In the genomic region with DNA sequence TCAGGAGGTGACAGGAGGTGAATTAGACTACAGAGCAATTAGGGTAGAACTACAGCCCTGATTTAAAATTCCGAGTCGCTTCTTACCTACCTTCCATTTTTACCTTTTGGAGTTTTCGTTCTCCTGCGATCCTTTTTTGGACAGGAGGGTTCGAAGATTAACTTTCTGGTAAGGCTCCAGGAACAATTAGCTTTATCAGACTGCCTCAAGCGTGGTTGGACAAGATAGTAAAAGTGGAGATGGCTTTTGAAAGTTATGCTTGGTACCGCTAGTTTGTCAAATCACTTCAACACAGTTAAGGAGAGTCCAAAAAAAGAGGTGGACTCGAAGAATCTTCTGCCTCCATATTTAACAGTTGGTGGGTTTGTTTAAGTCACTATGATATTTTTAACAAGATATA, we compare ENCODE assay signal across 24 mouse cellular contexts. TPM values are rescaled to one million over a fixed set of nuclear protein-coding genes. Genes with fewer than 3 reads are reported as not detected.
DNase-seq lines count a peak whose midpoint lies in the region; ATAC-seq lines count a peak whose summit lies in the region.
"Had no signal": no experiment of that assay in that cellular context is flagged by ENCODE, and none has a peak within 500 bp of the region (broad histone marks: within the 10 kb centered on the region; RNA-seq: fewer than 3 reads in every experiment).

No protein-coding gene starts in this region.

- ATAC-seq in hindbrain, embryonic 11.5 days (ENCODE audit: low FRiP score), result no peak
- no peak for ATAC-seq in neural tube, embryonic 11.5 days (ENCODE audit: insufficient read depth, low FRiP score, low TSS enrichment)
- ATAC-seq in neural tube, embryonic 13.5 days (ENCODE audit: low read depth), result no peak
- ATAC-seq in frontal cortex, adult (ENCODE audit: low TSS enrichment), result no peak
- ATAC-seq: activated CD4-positive, CD25-positive, alpha-beta regulatory T cell, adult 4 months; forebrain, embryonic 16.5 days had no signal

- peaks cover 97% of the 10 kb centered on the region for H3K27me3 ChIP-seq in hindbrain, embryonic 11.5 days (ENCODE audit: control insufficient read depth, insufficient read depth, low read length)
- H3K27me3 ChIP-seq in hindbrain, embryonic 10.5 days (ENCODE audit: insufficient read depth, poor library complexity, severe bottlenecking), result peaks cover 100% of the 10 kb centered on the region
- no peaks in the 10 kb centered on the region for H3K27me3 ChIP-seq in neural tube, embryonic 11.5 days (ENCODE audit: control insufficient read depth, insufficient read depth, low read length)
- H3K27me3 ChIP-seq in neural tube, embryonic 13.5 days, result no peaks in the 10 kb centered on the region; the same call in 1 of the 2 replicates

- no peaks in the 10 kb centered on the region for H3K36me3 ChIP-seq in hindbrain, embryonic 11.5 days (ENCODE audit: control insufficient read depth, insufficient read depth, low read length)
- no peaks in the 10 kb centered on the region for H3K36me3 ChIP-seq in hindbrain, embryonic 10.5 days
- H3K36me3 ChIP-seq in neural tube, embryonic 11.5 days (ENCODE audit: control insufficient read depth, insufficient read depth, low read length), result no peaks in the 10 kb centered on the region
- no peaks in the 10 kb centered on the region for H3K36me3 ChIP-seq in neural tube, embryonic 13.5 days
- H3K36me3 ChIP-seq: liver, embryonic 13.5 days; lung, embryonic 15.5 days; midbrain, embryonic 10.5 days had no signal

- DNase-seq in hindbrain, embryonic 11.5 days (ENCODE audit: low spot score), result no peak
- DNase-seq in hindbrain, embryonic 10.5 days (ENCODE audit: low spot score), result no peak
- DNase-seq in neural tube, embryonic 11.5 days (ENCODE audit: low spot score), result peak; percentile 11
- no peak for DNase-seq in neural tube, embryonic 10.5 days (ENCODE audit: extremely low spot score, low spot score)
- no peak for DNase-seq in cerebellum, postnatal 14 days
- DNase-seq in retina, postnatal 1 day, result no peak
- DNase-seq: adrenal gland, postnatal 25 days; cerebellum, adult 11-12 months; cerebellum, postnatal 25 days; embryo, embryonic 11 days; gastrocnemius, postnatal 36 days; liver, embryonic 13.5 days; thymus, postnatal 36 days had no signal

- H3K4me1 ChIP-seq in hindbrain, embryonic 11.5 days (replicated peaks; ENCODE audit: control insufficient read depth, insufficient read depth, low read length), result no peaks in the 10 kb centered on the region
- H3K4me1 ChIP-seq in hindbrain, embryonic 10.5 days (replicated peaks), result no peaks in the 10 kb centered on the region
- peaks cover 60% of the 10 kb centered on the region for H3K4me1 ChIP-seq in neural tube, embryonic 11.5 days (ENCODE audit: control insufficient read depth, insufficient read depth, low read length)
- H3K4me1 ChIP-seq in neural tube, embryonic 13.5 days (replicated peaks), result peaks cover 100% of the 10 kb centered on the region
- H3K4me1 ChIP-seq: liver, embryonic 13.5 days; lung, embryonic 15.5 days; midbrain, embryonic 10.5 days had no signal

- WGBS in hindbrain, embryonic 11.5 days, result 8% methylated on average over 8 of the region's 8 CpGs
- WGBS in hindbrain, embryonic 10.5 days, result 8% methylated on average over 8 of the region's 8 CpGs
- 9% methylated on average over 8 of the region's 8 CpGs for WGBS in neural tube, embryonic 11.5 days
- 10% methylated on average over 8 of the region's 8 CpGs for WGBS in neural tube, embryonic 13.5 days

- H3K4me2 ChIP-seq in hindbrain, embryonic 11.5 days (replicated peaks; ENCODE audit: low read depth, low read length), result 0 out of 2 replicates have a peak overlapping the region, but pooled peaks have one; percentile 8
- H3K4me2 ChIP-seq in neural tube, embryonic 11.5 days (ENCODE audit: low read depth), result peak overlapping the region; percentile 99
- peak overlapping the region; percentile 91 for H3K4me2 ChIP-seq in neural tube, embryonic 13.5 days
- H3K4me2 ChIP-seq: liver, embryonic 13.5 days; lung, embryonic 15.5 days had no signal

- H3K9ac ChIP-seq in hindbrain, embryonic 11.5 days (ENCODE audit: low read depth, low read length), result no peak overlapping the region
- H3K9ac ChIP-seq in neural tube, embryonic 11.5 days (ENCODE audit: low read length), result peak overlapping the region; percentile 19
- H3K9ac ChIP-seq in neural tube, embryonic 13.5 days, result peak overlapping the region; percentile 58; the same call in 1 of the 2 replicates
- H3K9ac ChIP-seq: liver, embryonic 13.5 days; lung, embryonic 15.5 days had no signal

- no peaks in the 10 kb centered on the region for H3K9me3 ChIP-seq in hindbrain, embryonic 11.5 days (ENCODE audit: control insufficient read depth, low read length)
- H3K9me3 ChIP-seq in hindbrain, embryonic 10.5 days, result no peaks in the 10 kb centered on the region
- H3K9me3 ChIP-seq in neural tube, embryonic 11.5 days (ENCODE audit: control insufficient read depth, low read length), result no peaks in the 10 kb centered on the region
- H3K9me3 ChIP-seq in neural tube, embryonic 13.5 days, result no peaks in the 10 kb centered on the region
- H3K9me3 ChIP-seq: liver, embryonic 13.5 days; lung, embryonic 15.5 days; midbrain, embryonic 10.5 days had no signal

- H3K4me3 ChIP-seq in hindbrain, embryonic 11.5 days (ENCODE audit: low read depth, low read length), result no peak overlapping the region
- H3K4me3 ChIP-seq in hindbrain, embryonic 10.5 days, result no peak overlapping the region
- peak overlapping the region; percentile 61 for H3K4me3 ChIP-seq in neural tube, embryonic 11.5 days (ENCODE audit: low read depth, low read length)
- H3K4me3 ChIP-seq in neural tube, embryonic 13.5 days, result peak overlapping the region; percentile 19
- H3K4me3 ChIP-seq: layer of hippocampus, adult 2 months; liver, embryonic 13.5 days; lung, embryonic 15.5 days; midbrain, embryonic 10.5 days had no signal

- no peak overlapping the region for H3K27ac ChIP-seq in hindbrain, embryonic 11.5 days (ENCODE audit: low read depth, low read length)
- H3K27ac ChIP-seq in hindbrain, embryonic 10.5 days, result no peak overlapping the region
- H3K27ac ChIP-seq in neural tube, embryonic 11.5 days (ENCODE audit: low read depth, low read length), result peak overlapping the region; percentile 39; the same call in 1 of the 2 replicates
- H3K27ac ChIP-seq in neural tube, embryonic 13.5 days (replicated peaks), result peak overlapping the region; percentile 49
- H3K27ac ChIP-seq: kidney, postnatal 0 days; layer of hippocampus, adult 2 months; liver, embryonic 13.5 days; lung, embryonic 15.5 days; macrophage; midbrain, embryonic 10.5 days had no signal

RNA-seq across cellular contexts. Expression of a gene that starts 2.8 kb away (rescaled TPM):
- 37.3 and 37.8 TPM in 2 replicates for polyA plus RNA-seq in hindbrain, embryonic 11.5 days (2014; fragmentation: Nextera tagmentation; extraction: Ambion mirVana)
- polyA plus RNA-seq in hindbrain, embryonic 10.5 days (2016; fragmentation: Nextera tagmentation; extraction: Ambion mirVana), result 1.5 and 29.6 TPM in 2 replicates
- polyA plus RNA-seq in neural tube, embryonic 11.5 days (2014; fragmentation: Nextera tagmentation; extraction: Ambion mirVana), result 62.6 and 67.3 TPM in 2 replicates
- 40.2 and 49.9 TPM in 2 replicates for polyA plus RNA-seq in neural tube, embryonic 13.5 days (2015; fragmentation: Nextera tagmentation; extraction: Ambion mirVana)
- polyA plus RNA-seq: activated CD4-positive, CD25-positive, alpha-beta regulatory T cell, adult 4 months; forebrain, embryonic 16.5 days; macrophage; midbrain, embryonic 10.5 days had no signal

RNA-seq across cellular contexts. Expression of a gene that starts 23.5 kb away (rescaled TPM):
- 0.45 and 5.4 TPM in 2 replicates for polyA plus RNA-seq in hindbrain, embryonic 11.5 days (2014; fragmentation: Nextera tagmentation; extraction: Ambion mirVana)
- polyA plus RNA-seq in hindbrain, embryonic 10.5 days (2016; fragmentation: Nextera tagmentation; extraction: Ambion mirVana), result not detected in 2 replicates
- polyA plus RNA-seq in neural tube, embryonic 11.5 days (2014; fragmentation: Nextera tagmentation; extraction: Ambion mirVana), result 95.9 and 96.4 TPM in 2 replicates
- polyA plus RNA-seq in neural tube, embryonic 13.5 days (2015; fragmentation: Nextera tagmentation; extraction: Ambion mirVana), result 46.8 and 51.1 TPM in 2 replicates
- polyA plus RNA-seq: activated CD4-positive, CD25-positive, alpha-beta regulatory T cell, adult 4 months; forebrain, embryonic 16.5 days; macrophage; midbrain, embryonic 10.5 days had no signal

RNA-seq across cellular contexts. Expression of a gene that starts 31.1 kb away (rescaled TPM):
- not detected in 2 replicates for polyA plus RNA-seq in hindbrain, embryonic 11.5 days (2014; fragmentation: Nextera tagmentation; extraction: Ambion mirVana)
- not detected in 2 replicates for polyA plus RNA-seq in hindbrain, embryonic 10.5 days (2016; fragmentation: Nextera tagmentation; extraction: Ambion mirVana)
- 63.7 and 67.1 TPM in 2 replicates for polyA plus RNA-seq in neural tube, embryonic 11.5 days (2014; fragmentation: Nextera tagmentation; extraction: Ambion mirVana)
- polyA plus RNA-seq in neural tube, embryonic 13.5 days (2015; fragmentation: Nextera tagmentation; extraction: Ambion mirVana), result 75.8 and 85.5 TPM in 2 replicates
- polyA plus RNA-seq: embryonic facial prominence, embryonic 14.5 days; forebrain, embryonic 16.5 days; heart, embryonic 16.5 days; lung, embryonic 15.5 days; macrophage; midbrain, embryonic 10.5 days had no signal

RNA-seq across cellular contexts. Expression of a gene that starts 45.3 kb away (rescaled TPM):
- polyA plus RNA-seq in hindbrain, embryonic 11.5 days (2014; fragmentation: Nextera tagmentation; extraction: Ambion mirVana), result not detected in 2 replicates
- polyA plus RNA-seq in hindbrain, embryonic 10.5 days (2016; fragmentation: Nextera tagmentation; extraction: Ambion mirVana), result not detected in 2 replicates
- polyA plus RNA-seq in neural tube, embryonic 11.5 days (2014; fragmentation: Nextera tagmentation; extraction: Ambion mirVana), result 36.1 and 40.0 TPM in 2 replicates
- polyA plus RNA-seq in neural tube, embryonic 13.5 days (2015; fragmentation: Nextera tagmentation; extraction: Ambion mirVana), result 40.9 and 43.4 TPM in 2 replicates
- polyA plus RNA-seq: activated CD4-positive, CD25-positive, alpha-beta regulatory T cell, adult 4 months; embryonic facial prominence, embryonic 14.5 days; forebrain, embryonic 16.5 days; heart, embryonic 16.5 days; liver, embryonic 13.5 days; lung, embryonic 15.5 days; macrophage; midbrain, embryonic 10.5 days had no signal

RNA-seq across cellular contexts. Expression of a gene that starts 54.3 kb away (rescaled TPM):
- 21.0 and 21.6 TPM in 2 replicates for polyA plus RNA-seq in hindbrain, embryonic 11.5 days (2014; fragmentation: Nextera tagmentation; extraction: Ambion mirVana)
- polyA plus RNA-seq in hindbrain, embryonic 10.5 days (2016; fragmentation: Nextera tagmentation; extraction: Ambion mirVana), result 0.37 and 10.8 TPM in 2 replicates
- polyA plus RNA-seq in neural tube, embryonic 11.5 days (2014; fragmentation: Nextera tagmentation; extraction: Ambion mirVana), result 36.3 and 37.3 TPM in 2 replicates
- polyA plus RNA-seq in neural tube, embryonic 13.5 days (2015; fragmentation: Nextera tagmentation; extraction: Ambion mirVana), result 18.8 and 32.2 TPM in 2 replicates
- polyA plus RNA-seq: activated CD4-positive, CD25-positive, alpha-beta regulatory T cell, adult 4 months; forebrain, embryonic 16.5 days; macrophage had no signal

Comparison
In these comparisons a context has a peak if more than half of its experiments do, and no peak if none do; other contexts are left out.
1. H3K27ac ChIP-seq: peak in neural tube, embryonic 11.5 days (single experiment) and neural tube, embryonic 13.5 days (single experiment); none in hindbrain, embryonic 11.5 days (single experiment) and hindbrain, embryonic 10.5 days (single experiment).
2. H3K4me2 ChIP-seq: peak in every context shown above with its lines; median percentile 99 in neural tube, embryonic 11.5 days; 91 in neural tube, embryonic 13.5 days; 8 in hindbrain, embryonic 11.5 days.
3. H3K4me3 ChIP-seq: peak in neural tube, embryonic 11.5 days (single experiment) and neural tube, embryonic 13.5 days (single experiment); none in hindbrain, embryonic 11.5 days (single experiment) and hindbrain, embryonic 10.5 days (single experiment).
4. RNA of a gene that starts 31.1 kb away (polyA plus RNA-seq): 75.8 to 85.5 TPM in neural tube, embryonic 13.5 days and 63.7 to 67.1 TPM in neural tube, embryonic 11.5 days; not detected in hindbrain, embryonic 11.5 days and not detected in hindbrain, embryonic 10.5 days; every median in the first group is over 10 times any median in the second.